Mouse (Mus musculus) cerebral cortex, adult 2 months (tissue): ENCODE data around the gene Olfr161.

Experiments used
- WGBS: fragments of 180-500 bp; shearing (Covaris S2); methylation state at CpG from one replicate; pipeline ENCODE4 v1.1.7; 2018; 5-methylcytosine and 5-hydroxymethylcytosine counted together

Gene Olfr161

GRCm38 (mm10) chr16:3590691-3591090 is at the start of gene Olfr161:
Olfr161 (plus strand) TSS chr16:3591042.
- WGBS = 68% methylated on average over 1 of the region's 1 CpGs

GRCm38 (mm10) chr16:3577658-3578057 is 13.2 kb upstream of the Olfr161 start:
- WGBS = 57% methylated on average over 1 of the region's 1 CpGs

- WGBS = 91% methylated on average over 1 of the region's 1 CpGs
Observed at GRCm38 (mm10) chr16:3578227-3578848, 12.5 kb upstream of the Olfr161 start.

GRCm38 (mm10) chr16:3631376-3631775 is 40.5 kb downstream of the Olfr161 start:
- WGBS = 90% methylated on average over 5 of the region's 5 CpGs

GRCm38 (mm10) chr16:3632572-3633361 is 41.9 kb downstream of the Olfr161 start:
- WGBS = 24% methylated on average over 27 of the region's 27 CpGs
